Mouse (Mus musculus) liver, embryonic 15.5 days (tissue): ENCODE results near the gene Ccdc34. TPM values are rescaled to one million over a fixed set of nuclear protein-coding genes. Genes with fewer than 3 reads are reported as not detected.

Experiments used
- ATAC-seq: fragments of 200-750 bp; cut with Nextera tagmentation; 2 replicates; pipeline ENCODE4 v1.8.0; 2017; ENCODE audit warnings: moderate number of reproducible peaks, mild to moderate bottlenecking, moderate library complexity; ENCODE audit not compliant: insufficient read depth
- H3K27ac ChIP-seq: fragments of 300-500 bp; sonication (generic); replicated peaks from 2 replicates; pipeline ENCODE4 v1.5.1; 2015; ENCODE audit warnings: mild to moderate bottlenecking, inconsistent platforms
- H3K27me3 ChIP-seq: fragments of 300-500 bp; sonication (generic); 2 replicates; pipeline ENCODE4 v1.6.1; 2015; ENCODE audit warnings: mild to moderate bottlenecking, inconsistent platforms
- H3K36me3 ChIP-seq: fragments of 300-500 bp; sonication (generic); replicated peaks from 2 replicates; pipeline ENCODE4 v1.6.1; 2015; ENCODE audit warnings: moderate library complexity, mild to moderate bottlenecking, inconsistent platforms
- H3K4me1 ChIP-seq: fragments of 300-500 bp; sonication (generic); replicated peaks from 2 replicates; pipeline ENCODE4 v1.6.1; 2015; ENCODE audit warnings: inconsistent platforms
- H3K4me2 ChIP-seq: fragments of 300-500 bp; sonication (generic); 2 replicates; pipeline ENCODE4 v1.6.1; 2015; ENCODE audit warnings: moderate library complexity, mild to moderate bottlenecking, inconsistent platforms
- H3K4me3 ChIP-seq: fragments of 300-500 bp; sonication (generic); replicated peaks from 2 replicates; pipeline ENCODE4 v1.5.1; 2015; ENCODE audit warnings: mild to moderate bottlenecking, inconsistent platforms
- H3K9ac ChIP-seq: fragments of 300-500 bp; sonication (generic); 2 replicates; pipeline ENCODE4 v1.6.1; 2015; ENCODE audit warnings: moderate library complexity, mild to moderate bottlenecking, inconsistent platforms
- H3K9me3 ChIP-seq: fragments of 300-500 bp; sonication (generic); replicated peaks from 2 replicates; pipeline ENCODE4 v1.6.1; 2016; ENCODE audit warnings: inconsistent platforms
- WGBS: fragments of 180-500 bp; shearing (Covaris S2); methylation state at CpG from one replicate; pipeline ENCODE4 v1.1.7; 2015; ENCODE audit warnings: mixed read lengths; ENCODE audit not compliant: insufficient replicate concordance; 5-methylcytosine and 5-hydroxymethylcytosine counted together
- polyA plus RNA-seq: library from polyadenylated mRNA; unstranded; fragments of >200 nt; fragmentation: Nextera tagmentation; extraction: Ambion mirVana; gene quantifications from 2 replicates; pipeline ENCODE4 v1.2.1, GENCODE M21; 2015

Gene Ccdc34
- polyA plus RNA-seq, 1 experiment from 2014 or later: 19.4 TPM

DNA sequence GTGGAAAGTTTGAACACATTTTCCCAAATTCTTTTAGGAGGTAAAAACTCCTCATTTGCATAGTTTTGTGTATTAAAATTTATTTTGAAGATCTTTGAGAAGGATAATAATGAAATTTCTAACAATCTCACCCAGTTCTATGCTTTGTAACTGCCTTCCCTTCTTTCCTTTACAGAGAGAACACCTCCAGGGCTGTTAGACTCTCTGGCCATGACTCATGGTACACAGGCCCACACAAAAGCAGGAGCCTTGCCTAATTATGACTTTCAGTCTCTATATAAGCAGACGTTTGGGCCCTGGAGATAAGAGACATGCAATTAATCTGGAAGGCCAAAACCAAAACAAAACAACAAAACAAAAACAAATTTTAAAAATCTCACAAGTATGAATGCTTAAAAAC is 182.0 kb downstream of the Ccdc34 start:
- Histone ChIP-seq H3K9me3 (no peaks in the 10 kb centered on the region), H3K4me2 (no peak overlapping the region), H3K36me3 (no peaks in the 10 kb centered on the region), H3K4me1 (peaks cover 13% of the 10 kb centered on the region), H3K4me3 (no peak overlapping the region), H3K9ac (no peak overlapping the region), H3K27ac (no peak overlapping the region), H3K27me3 (no peaks in the 10 kb centered on the region)
- WGBS: 14% methylated on average over 1 of the region's 1 CpGs
- no peak for ATAC-seq

DNA sequence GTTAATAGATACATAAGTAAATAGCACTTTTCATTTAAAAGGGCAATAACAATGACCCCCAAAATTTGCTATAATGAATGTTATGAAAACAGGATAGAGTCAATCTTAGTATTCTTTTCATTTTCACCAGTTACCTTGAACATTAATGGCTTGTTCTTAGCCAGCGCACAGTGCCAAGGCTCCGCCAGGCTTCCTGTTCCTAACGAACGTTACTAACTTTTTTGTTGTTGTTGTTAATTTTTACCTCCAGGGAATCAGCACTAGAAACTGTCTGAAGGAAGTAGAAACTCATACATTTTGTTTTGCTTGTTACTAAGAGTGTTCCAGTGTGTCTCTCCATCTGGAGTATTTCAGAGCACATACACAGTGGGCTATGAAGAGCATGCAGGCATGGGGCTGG is 184.2 kb downstream of the Ccdc34 start:
- H3K9ac ChIP-seq: no peak overlapping the region
- no peak overlapping the region for H3K4me2 ChIP-seq
- no peaks in the 10 kb centered on the region for H3K9me3 ChIP-seq
- no peak overlapping the region for H3K27ac ChIP-seq
- H3K4me1 ChIP-seq: peaks cover 16% of the 10 kb centered on the region
- H3K36me3 ChIP-seq: no peaks in the 10 kb centered on the region
- no peaks in the 10 kb centered on the region for H3K27me3 ChIP-seq
- 76% methylated on average over 4 of the region's 4 CpGs for WGBS
- ATAC-seq: no peak
- H3K4me3 ChIP-seq: no peak overlapping the region

DNA sequence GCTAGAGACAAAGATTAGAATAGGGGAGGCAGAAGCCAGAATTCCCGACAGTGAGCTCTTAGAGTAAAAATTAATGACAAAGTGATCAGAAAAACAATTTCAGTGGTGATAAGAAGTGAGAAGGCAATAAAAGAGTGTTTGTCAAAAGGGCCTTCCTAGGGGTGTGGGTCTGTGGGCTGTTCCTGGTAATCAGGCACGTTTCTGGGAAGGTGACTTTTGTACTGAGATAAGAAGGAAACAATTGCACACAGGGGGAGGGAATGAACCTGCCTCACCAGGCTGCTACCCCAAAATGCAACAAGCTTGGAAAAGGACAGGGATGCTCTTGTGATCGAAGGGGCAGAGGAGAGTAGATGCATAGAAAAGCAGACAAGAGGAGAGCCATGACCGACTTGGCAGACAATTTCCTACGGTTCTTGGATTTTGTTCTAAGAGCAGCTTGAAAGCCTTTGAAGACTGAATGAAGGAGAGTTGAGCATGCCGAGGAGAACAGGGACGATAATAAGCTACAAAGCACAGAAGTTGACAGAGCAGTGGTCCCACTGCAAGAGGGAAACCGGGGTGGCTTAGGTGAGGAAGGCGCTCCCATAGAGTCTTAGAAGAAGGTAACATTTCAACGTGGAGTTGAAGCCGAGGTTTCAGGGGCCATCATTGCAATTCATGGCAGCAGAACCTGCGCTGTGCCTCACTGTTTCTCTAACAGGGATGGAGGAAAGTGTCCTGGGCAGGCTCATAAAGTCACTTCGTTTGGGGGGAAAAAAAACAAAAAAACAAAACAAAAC is 185.3 kb downstream of the Ccdc34 start:
- 0 out of 2 replicates have a peak, but pooled peaks have one; percentile 52 for ATAC-seq
- H3K36me3 ChIP-seq: no peaks in the 10 kb centered on the region
- WGBS: 47% methylated on average over 13 of the region's 13 CpGs
- no peak overlapping the region for H3K4me3 ChIP-seq
- peaks cover 16% of the 10 kb centered on the region for H3K4me1 ChIP-seq
- H3K27ac ChIP-seq: no peak overlapping the region
- no peaks in the 10 kb centered on the region for H3K27me3 ChIP-seq
- H3K9ac ChIP-seq: no peak overlapping the region
- no peak overlapping the region for H3K4me2 ChIP-seq
- H3K9me3 ChIP-seq: no peaks in the 10 kb centered on the region

DNA sequence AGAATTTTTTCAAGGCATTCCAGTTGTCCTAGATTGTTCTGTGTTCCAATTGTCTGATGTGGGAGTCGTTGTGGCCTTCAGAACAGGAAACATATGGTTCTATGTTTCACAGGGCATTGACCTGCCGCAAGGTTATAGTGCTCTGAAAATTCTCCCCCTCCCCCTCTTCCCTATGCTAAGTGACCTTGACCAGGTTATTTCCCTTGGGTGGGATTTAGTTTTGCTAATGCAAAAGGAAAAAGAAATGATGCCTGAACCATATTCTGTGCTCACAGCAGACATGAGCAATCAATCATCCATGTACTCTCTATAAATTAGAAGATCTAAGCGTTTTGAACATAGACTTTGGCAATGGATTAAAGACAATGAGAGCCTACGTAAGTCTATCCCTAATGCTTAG is 186.6 kb downstream of the Ccdc34 start:
- no peaks in the 10 kb centered on the region for H3K27me3 ChIP-seq
- no peak overlapping the region for H3K4me2 ChIP-seq
- no peaks in the 10 kb centered on the region for H3K9me3 ChIP-seq
- H3K4me3 ChIP-seq: no peak overlapping the region
- H3K9ac ChIP-seq: no peak overlapping the region
- no peak overlapping the region for H3K27ac ChIP-seq
- no peaks in the 10 kb centered on the region for H3K36me3 ChIP-seq
- peaks cover 16% of the 10 kb centered on the region for H3K4me1 ChIP-seq
- no peak for ATAC-seq
- 45% methylated on average over 4 of the region's 4 CpGs for WGBS

DNA sequence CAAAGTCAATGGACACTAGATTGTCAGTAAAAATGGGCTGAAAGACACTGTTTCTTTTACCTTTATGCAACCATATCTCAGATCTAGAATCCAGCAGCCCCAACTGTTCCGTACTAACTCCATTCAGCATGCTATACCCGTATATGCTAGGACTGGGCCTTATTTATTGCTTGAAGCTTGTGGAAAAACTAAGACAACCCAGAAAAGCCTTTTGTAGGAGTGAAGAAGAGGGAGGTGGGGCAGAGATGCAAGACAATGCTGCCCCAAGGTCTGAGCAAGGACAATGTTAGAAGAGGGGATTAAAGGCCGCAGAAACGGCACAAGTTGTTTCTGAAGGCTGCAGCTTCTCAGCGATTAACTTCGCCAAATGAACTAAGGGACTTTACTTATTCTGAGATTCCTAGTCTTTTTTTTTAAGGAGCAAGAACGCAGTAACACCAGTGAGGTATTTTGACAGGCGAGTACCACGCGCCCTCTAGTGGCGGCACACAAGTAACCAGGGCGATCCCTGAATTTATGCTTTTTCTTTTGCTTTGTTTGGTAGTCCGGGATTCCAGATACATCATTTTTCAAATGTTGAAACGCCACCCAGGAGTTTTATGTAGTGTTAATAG is 187.2 kb downstream of the Ccdc34 start:
- Histone ChIP-seq H3K27me3 (no peaks in the 10 kb centered on the region), H3K27ac (no peak overlapping the region), H3K9me3 (no peaks in the 10 kb centered on the region), H3K4me1 (peaks cover 16% of the 10 kb centered on the region), H3K36me3 (no peaks in the 10 kb centered on the region), H3K4me3 (no peak overlapping the region), H3K4me2 (no peak overlapping the region), H3K9ac (no peak overlapping the region)
- WGBS: 8% methylated on average over 14 of the region's 14 CpGs
- ATAC-seq: no peak

DNA sequence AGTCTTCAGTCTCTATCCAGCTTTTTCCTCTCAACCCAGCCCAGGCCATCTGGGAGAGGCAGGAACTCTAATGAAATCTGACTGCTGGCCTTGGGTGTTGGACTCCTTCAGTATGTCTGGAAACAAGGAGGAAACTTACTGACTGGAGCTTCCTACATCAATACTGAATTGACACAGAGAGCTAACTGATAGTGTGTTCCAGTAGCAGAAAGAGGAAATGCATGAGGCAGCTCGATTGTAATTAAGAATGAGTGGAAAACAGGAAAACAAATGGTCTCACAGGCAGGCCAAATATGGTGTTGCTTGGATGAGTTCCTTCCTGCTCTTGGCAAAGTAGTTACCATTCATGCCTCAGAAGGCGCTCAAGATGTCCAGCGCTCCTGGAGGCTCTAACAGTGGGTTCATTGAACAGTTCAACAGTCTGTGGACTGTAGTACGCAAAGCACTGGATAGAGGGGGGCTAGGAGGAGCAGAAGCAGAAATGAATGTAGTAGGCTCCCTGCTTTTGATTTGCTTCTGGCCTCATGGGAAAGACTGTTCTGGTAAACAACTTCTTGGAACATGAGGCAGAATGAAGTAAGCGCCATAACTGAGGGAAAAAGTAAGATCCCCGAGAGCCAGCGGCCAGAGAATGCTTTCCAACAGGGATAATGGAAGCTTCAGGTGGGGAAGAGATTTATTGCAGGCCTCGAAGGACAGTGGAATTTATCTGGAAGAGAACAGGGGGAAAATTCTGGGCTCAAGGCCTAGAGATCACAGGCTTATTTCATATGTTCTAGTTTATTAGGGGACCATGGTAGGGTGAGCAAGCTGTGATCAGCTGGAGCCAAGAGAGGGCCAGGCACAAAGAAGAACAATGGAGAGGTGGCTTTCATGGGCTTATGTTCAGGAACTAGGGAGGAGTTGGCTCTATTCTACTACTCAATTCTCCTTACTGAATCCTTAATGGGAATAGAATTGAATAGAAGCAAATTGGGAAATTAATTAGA is 193.2 kb downstream of the Ccdc34 start:
- H3K27me3 ChIP-seq: no peaks in the 10 kb centered on the region
- 55% methylated on average over 8 of the region's 8 CpGs for WGBS
- H3K9ac ChIP-seq: no peak overlapping the region
- H3K4me2 ChIP-seq: no peak overlapping the region
- ATAC-seq: peak; percentile 15; the same call in 1 of the 2 replicates
- H3K4me1 ChIP-seq: no peaks in the 10 kb centered on the region
- H3K9me3 ChIP-seq: no peaks in the 10 kb centered on the region
- no peak overlapping the region for H3K27ac ChIP-seq
- no peaks in the 10 kb centered on the region for H3K36me3 ChIP-seq
- H3K4me3 ChIP-seq: no peak overlapping the region

DNA sequence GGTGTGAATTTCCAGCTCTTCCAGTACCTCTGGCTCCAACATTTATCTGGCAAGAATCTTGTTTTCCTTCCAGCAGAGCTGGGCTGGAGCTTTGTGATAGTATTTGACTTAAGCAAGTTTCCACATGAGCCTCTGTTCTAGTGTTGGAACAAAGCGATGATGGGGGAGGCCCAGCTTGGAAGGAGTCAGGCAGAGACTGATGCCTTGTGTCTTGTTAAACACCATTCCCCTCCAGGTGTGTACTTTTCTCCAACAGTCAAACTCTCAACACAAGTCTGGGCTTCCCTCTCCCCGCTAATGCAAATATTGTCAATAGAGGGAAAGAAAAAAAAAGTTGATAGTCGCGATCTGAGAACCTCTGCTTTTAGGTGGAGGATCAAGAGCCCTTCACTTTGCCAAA is 196.7 kb downstream of the Ccdc34 start:
- ATAC-seq: no peak
- Histone ChIP-seq H3K4me2 (no peak overlapping the region), H3K27ac (no peak overlapping the region), H3K36me3 (no peaks in the 10 kb centered on the region), H3K4me3 (no peak overlapping the region), H3K27me3 (no peaks in the 10 kb centered on the region), H3K9ac (no peak overlapping the region), H3K4me1 (no peaks in the 10 kb centered on the region), H3K9me3 (no peaks in the 10 kb centered on the region)
- WGBS: 58% methylated on average over 4 of the region's 4 CpGs

DNA sequence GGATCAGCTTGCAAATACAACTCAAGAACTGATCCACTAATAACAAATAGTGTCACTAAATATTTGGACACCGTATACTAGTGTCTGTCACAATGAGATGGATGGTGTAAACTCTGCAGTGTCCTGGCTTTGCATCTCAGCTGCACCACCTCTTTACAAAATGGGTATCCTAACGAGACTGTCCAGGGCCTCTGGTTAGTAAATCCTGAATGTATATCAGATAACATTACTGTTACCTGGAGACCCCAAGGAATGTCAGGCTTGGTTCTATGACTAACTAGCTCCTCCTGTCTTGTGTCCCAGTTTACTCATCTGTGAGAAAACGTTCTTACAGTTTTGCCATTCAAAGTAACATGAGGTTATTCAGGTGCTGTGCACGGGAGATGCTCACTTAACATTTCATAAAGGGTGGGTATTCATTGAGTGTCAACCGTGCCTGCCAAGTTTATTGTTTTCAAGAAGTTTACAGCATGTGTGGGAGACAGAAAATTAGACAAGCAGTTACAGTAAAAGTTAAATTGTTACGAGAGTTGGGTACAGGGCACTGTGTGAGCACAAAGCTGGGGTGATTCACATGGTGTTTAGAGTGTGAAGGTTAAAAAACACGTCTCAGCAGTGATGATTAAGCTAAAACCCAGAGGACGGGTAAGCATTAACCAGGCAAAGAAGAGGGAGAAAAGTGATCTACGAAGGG is 197.5 kb downstream of the Ccdc34 start:
- ATAC-seq: no peak

DNA sequence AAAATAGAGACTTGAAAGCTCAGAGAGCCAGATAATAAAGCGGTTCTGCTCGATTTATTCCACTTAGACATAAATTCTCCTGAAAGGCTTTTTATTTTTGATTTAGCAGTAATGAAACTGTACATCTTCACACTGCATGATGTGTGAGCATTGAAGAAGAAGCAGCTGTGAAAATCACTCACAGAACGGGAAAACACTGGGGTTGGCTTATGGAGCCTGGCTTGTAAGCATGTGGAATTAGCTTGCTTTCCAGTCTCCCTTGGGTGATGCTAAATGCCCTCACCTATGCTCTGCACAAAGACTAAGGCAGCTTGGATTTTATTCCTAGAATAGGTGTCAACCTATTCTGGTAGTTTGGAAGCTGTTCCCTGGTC is 198.1 kb downstream of the Ccdc34 start:
- Histone ChIP-seq H3K36me3 (no peaks in the 10 kb centered on the region), H3K9ac (no peak overlapping the region), H3K9me3 (no peaks in the 10 kb centered on the region), H3K4me2 (no peak overlapping the region), H3K4me1 (no peaks in the 10 kb centered on the region), H3K27ac (no peak overlapping the region), H3K27me3 (no peaks in the 10 kb centered on the region), H3K4me3 (no peak overlapping the region)
- no peak for ATAC-seq
- WGBS: 61% methylated on average over 3 of the region's 3 CpGs

More for the DNA sequence above, 197.5 kb downstream of the Ccdc34 start:
- Histone ChIP-seq H3K9ac (no peak overlapping the region), H3K27ac (no peak overlapping the region), H3K4me1 (no peaks in the 10 kb centered on the region), H3K4me2 (no peak overlapping the region), H3K27me3 (no peaks in the 10 kb centered on the region), H3K36me3 (no peaks in the 10 kb centered on the region), H3K9me3 (no peaks in the 10 kb centered on the region), H3K4me3 (no peak overlapping the region)
- 44% methylated on average over 9 of the region's 9 CpGs for WGBS

DNA sequence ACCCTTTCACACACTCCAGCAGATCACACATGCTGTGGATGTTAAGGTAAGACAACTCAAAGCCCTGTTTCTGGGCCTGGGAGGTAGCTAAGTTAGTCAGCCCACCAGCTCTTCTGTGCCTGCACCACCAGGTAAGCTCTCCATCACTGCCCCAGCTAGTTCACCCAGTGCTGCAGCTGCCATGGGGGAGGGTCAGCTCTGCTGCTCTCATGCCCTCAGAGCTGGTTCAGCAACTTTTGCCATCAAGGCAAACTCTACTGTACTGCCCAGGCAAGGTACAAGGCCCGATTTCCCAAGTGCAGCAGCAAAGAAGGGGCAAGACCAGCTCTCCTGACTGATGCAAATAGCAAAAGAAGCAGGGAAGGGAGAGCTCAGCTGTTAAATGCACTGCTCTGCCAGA is 202.9 kb downstream of the Ccdc34 start:
- no peak overlapping the region for H3K9ac ChIP-seq
- H3K27ac ChIP-seq: no peak overlapping the region
- H3K4me3 ChIP-seq: no peak overlapping the region
- no peak for ATAC-seq
- no peaks in the 10 kb centered on the region for H3K9me3 ChIP-seq
- no peak overlapping the region for H3K4me2 ChIP-seq
- H3K4me1 ChIP-seq: no peaks in the 10 kb centered on the region
- H3K36me3 ChIP-seq: no peaks in the 10 kb centered on the region
- H3K27me3 ChIP-seq: no peaks in the 10 kb centered on the region
- 37% methylated on average over 1 of the region's 1 CpGs for WGBS
